Mouse (Mus musculus) thymus, adult 2 months (tissue): ENCODE measurements around the gene Rhov.

Source experiments
- CTCF ChIP-seq: fragments of 200-500 bp; IDR thresholded peaks from 2 replicates; pipeline ENCODE4 v1.5.1; 2012; ENCODE audit warnings: mild to moderate bottlenecking, control low read depth, low read length, moderate library complexity, borderline replicate concordance; ENCODE audit not compliant: control insufficient read depth, poor library complexity, insufficient read depth; ENCODE audit errors: extremely low read depth
- POLR2A ChIP-seq: fragments of 200-500 bp; IDR thresholded peaks from 2 replicates; pipeline ENCODE4 v1.6.1; 2012; ENCODE audit warnings: mild to moderate bottlenecking, low read length, control low read depth, moderate library complexity; ENCODE audit not compliant: control insufficient read depth, poor library complexity, insufficient read depth; ENCODE audit errors: extremely low read depth

DNA sequence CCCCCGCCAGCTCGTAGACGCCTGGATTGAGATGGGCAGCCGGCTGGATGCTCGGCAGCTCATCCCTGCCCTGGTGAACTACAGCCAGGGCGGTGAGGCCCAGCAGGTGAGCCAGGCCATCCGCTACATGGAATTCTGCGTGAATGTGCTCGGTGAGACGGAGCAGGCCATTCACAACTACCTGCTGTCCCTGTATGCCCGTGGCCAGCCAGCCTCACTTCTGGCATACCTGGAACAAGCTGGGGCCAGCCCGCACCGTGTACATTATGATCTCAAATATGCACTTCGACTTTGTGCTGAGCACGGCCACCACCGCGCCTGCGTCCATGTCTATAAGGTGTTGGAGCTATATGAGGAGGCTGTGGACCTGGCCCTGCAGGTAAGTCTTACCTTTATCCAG lies 23.3 kb upstream of the Rhov start:
- TF ChIP-seq CTCF (no peak), POLR2A (no peak)
